Mouse (Mus musculus): ENCODE measurements around the gene Cbx3. TPM values are rescaled to one million over a fixed set of nuclear protein-coding genes. Genes with fewer than 3 reads are reported as not detected.
"Not testable (repeated sequence)": the region's sequence is repeated elsewhere in the genome, so short reads cannot be mapped to it uniquely, and the experiment has no call there.

Gene Cbx3
- polyA plus RNA-seq, 1 experiment from 2014 or later = 747 TPM

- no peak for DNase-seq (ENCODE audit: low spot score)
- Histone ChIP-seq H3K36me3 (replicated peaks) (peaks cover 89% of the 10 kb centered on the region), H3K27me3 (replicated peaks; ENCODE audit: low read depth, poor library complexity, severe bottlenecking) (no peaks in the 10 kb centered on the region), H3K9me3 (no peaks in the 10 kb centered on the region), H3K4me1 (no peaks in the 10 kb centered on the region), H3K27ac (replicated peaks) (no peak overlapping the region), H3K4me3 (no peak overlapping the region)
- WGBS = 93% methylated on average over 4 of the region's 4 CpGs
Observed at GRCm38 (mm10) chr6:51479136-51479731, 9.1 kb downstream of the Cbx3 start.

GRCm38 (mm10) chr6:51481548-51481947 is 11.4 kb downstream of the Cbx3 start:
- WGBS = 96% methylated on average over 8 of the region's 8 CpGs
- H3K4me1 ChIP-seq = no peaks in the 10 kb centered on the region
- H3K9me3 ChIP-seq = no peaks in the 10 kb centered on the region
- H3K4me3 ChIP-seq = no peak overlapping the region
- no peaks in the 10 kb centered on the region for H3K27me3 ChIP-seq (replicated peaks; ENCODE audit: low read depth, poor library complexity, severe bottlenecking)
- H3K36me3 ChIP-seq (replicated peaks) = peaks cover 72% of the 10 kb centered on the region
- no peak for DNase-seq (ENCODE audit: low spot score)
- no peak overlapping the region for H3K27ac ChIP-seq (replicated peaks)

- no peak for DNase-seq (ENCODE audit: low spot score)
- no peak overlapping the region for H3K27ac ChIP-seq (replicated peaks)
- H3K9me3 ChIP-seq = peaks cover 3% of the 10 kb centered on the region; the same call in 1 of the 2 replicates
- WGBS = 92% methylated on average over 3 of the region's 3 CpGs
- no peaks in the 10 kb centered on the region for H3K4me1 ChIP-seq
- H3K4me3 ChIP-seq = no peak overlapping the region
- H3K36me3 ChIP-seq (replicated peaks) = peaks cover 49% of the 10 kb centered on the region
- no peaks in the 10 kb centered on the region for H3K27me3 ChIP-seq (replicated peaks; ENCODE audit: low read depth, poor library complexity, severe bottlenecking)
Observed at GRCm38 (mm10) chr6:51483861-51484260, 13.7 kb downstream of the Cbx3 start.

- H3K4me3 ChIP-seq; H3K27me3 ChIP-seq (replicated peaks; ENCODE audit: low read depth, poor library complexity, severe bottlenecking); H3K9me3 ChIP-seq; DNase-seq (ENCODE audit: low spot score); H3K27ac ChIP-seq (replicated peaks); H3K4me1 ChIP-seq: not testable (repeated sequence)
- WGBS = 90% methylated on average over 8 of the region's 8 CpGs
- peaks cover 42% of the 10 kb centered on the region for H3K36me3 ChIP-seq (replicated peaks)
Observed at GRCm38 (mm10) chr6:51484556-51484955, 14.4 kb downstream of the Cbx3 start.

GRCm38 (mm10) chr6:51485646-51486045 is 15.5 kb downstream of the Cbx3 start:
- H3K4me1 ChIP-seq = peaks cover 5% of the 10 kb centered on the region; the same call in 1 of the 2 replicates
- 55% methylated on average over 2 of the region's 2 CpGs for WGBS

GRCm38 (mm10) chr6:51486076-51486710 is 16.0 kb downstream of the Cbx3 start:
- Histone ChIP-seq H3K4me1 (peaks cover 5% of the 10 kb centered on the region; the same call in 1 of the 2 replicates), H3K27ac (replicated peaks) (no peak overlapping the region), H3K36me3 (replicated peaks) (peaks cover 26% of the 10 kb centered on the region), H3K27me3 (replicated peaks; ENCODE audit: low read depth, poor library complexity, severe bottlenecking) (no peaks in the 10 kb centered on the region), H3K9me3 (peaks cover 3% of the 10 kb centered on the region; the same call in 1 of the 2 replicates), H3K4me3 (no peak overlapping the region)
- no peak for DNase-seq (ENCODE audit: low spot score)
- 77% methylated on average over 7 of the region's 7 CpGs for WGBS

More at GRCm38 (mm10) chr6:51485646-51486045, 15.5 kb downstream of the Cbx3 start:
- Histone ChIP-seq H3K27me3 (replicated peaks; ENCODE audit: low read depth, poor library complexity, severe bottlenecking) (no peaks in the 10 kb centered on the region), H3K9me3 (peaks cover 3% of the 10 kb centered on the region; the same call in 1 of the 2 replicates), H3K36me3 (replicated peaks) (peaks cover 31% of the 10 kb centered on the region), H3K27ac (replicated peaks) (no peak overlapping the region), H3K4me3 (no peak overlapping the region)
- no peak for DNase-seq (ENCODE audit: low spot score)

- no peaks in the 10 kb centered on the region for H3K27me3 ChIP-seq (replicated peaks; ENCODE audit: low read depth, poor library complexity, severe bottlenecking)
- peaks cover 20% of the 10 kb centered on the region for H3K36me3 ChIP-seq (replicated peaks)
- WGBS = 92% methylated on average over 5 of the region's 5 CpGs
- H3K9me3 ChIP-seq = peaks cover 3% of the 10 kb centered on the region; the same call in 1 of the 2 replicates
- H3K4me3 ChIP-seq = no peak overlapping the region
- DNase-seq (ENCODE audit: low spot score) = no peak
- no peak overlapping the region for H3K27ac ChIP-seq (replicated peaks)
- peaks cover 5% of the 10 kb centered on the region; the same call in 1 of the 2 replicates for H3K4me1 ChIP-seq
Observed at GRCm38 (mm10) chr6:51486731-51487130, 16.6 kb downstream of the Cbx3 start.

GRCm38 (mm10) chr6:51489787-51490186 is 19.6 kb downstream of the Cbx3 start:
- H3K4me3 ChIP-seq = no peak overlapping the region
- DNase-seq (ENCODE audit: low spot score) = peak; percentile 22
- H3K27ac ChIP-seq (replicated peaks) = 0 out of 2 replicates have a peak overlapping the region, but pooled peaks have one; percentile 25
- peaks cover 3% of the 10 kb centered on the region; the same call in 1 of the 2 replicates for H3K9me3 ChIP-seq
- peaks cover under 1% of the 10 kb centered on the region; the same call in 1 of the 2 replicates for H3K36me3 ChIP-seq (replicated peaks)
- peaks cover 5% of the 10 kb centered on the region; the same call in 1 of the 2 replicates for H3K4me1 ChIP-seq
- no peaks in the 10 kb centered on the region for H3K27me3 ChIP-seq (replicated peaks; ENCODE audit: low read depth, poor library complexity, severe bottlenecking)
- 60% methylated on average over 2 of the region's 2 CpGs for WGBS

GRCm38 (mm10) chr6:51497321-51498111 is 27.4 kb downstream of the Cbx3 start:
- no peak overlapping the region for H3K27ac ChIP-seq (replicated peaks)
- H3K36me3 ChIP-seq (replicated peaks) = no peaks in the 10 kb centered on the region
- no peak for DNase-seq (ENCODE audit: low spot score)
- H3K4me3 ChIP-seq = no peak overlapping the region
- no peaks in the 10 kb centered on the region for H3K27me3 ChIP-seq (replicated peaks; ENCODE audit: low read depth, poor library complexity, severe bottlenecking)
- H3K4me1 ChIP-seq = no peaks in the 10 kb centered on the region
- no peaks in the 10 kb centered on the region for H3K9me3 ChIP-seq
- WGBS = 80% methylated on average over 8 of the region's 8 CpGs

- Histone ChIP-seq H3K4me1 (peaks cover 11% of the 10 kb centered on the region), H3K9me3 (no peaks in the 10 kb centered on the region), H3K4me3 (no peak overlapping the region), H3K27ac (replicated peaks) (no peak overlapping the region), H3K36me3 (replicated peaks) (no peaks in the 10 kb centered on the region), H3K27me3 (replicated peaks; ENCODE audit: low read depth, poor library complexity, severe bottlenecking) (no peaks in the 10 kb centered on the region)
- 49% methylated on average over 1 of the region's 1 CpGs for WGBS
- DNase-seq (ENCODE audit: low spot score) = no peak
Observed at GRCm38 (mm10) chr6:51505671-51506070, 35.5 kb downstream of the Cbx3 start.

- no peak for DNase-seq (ENCODE audit: low spot score)
- WGBS = 68% methylated on average over 2 of the region's 2 CpGs
- Histone ChIP-seq H3K27ac (replicated peaks) (no peak overlapping the region), H3K9me3 (no peaks in the 10 kb centered on the region), H3K4me1 (peaks cover 11% of the 10 kb centered on the region), H3K36me3 (replicated peaks) (no peaks in the 10 kb centered on the region), H3K27me3 (replicated peaks; ENCODE audit: low read depth, poor library complexity, severe bottlenecking) (no peaks in the 10 kb centered on the region), H3K4me3 (no peak overlapping the region)
Observed at GRCm38 (mm10) chr6:51507556-51507955, 37.4 kb downstream of the Cbx3 start.

- Histone ChIP-seq H3K9me3 (no peaks in the 10 kb centered on the region), H3K4me1 (peaks cover 11% of the 10 kb centered on the region), H3K27ac (replicated peaks) (peak overlapping the region; percentile 32), H3K36me3 (replicated peaks) (no peaks in the 10 kb centered on the region), H3K4me3 (peak overlapping the region; percentile 47), H3K27me3 (replicated peaks; ENCODE audit: low read depth, poor library complexity, severe bottlenecking) (no peaks in the 10 kb centered on the region)
- DNase-seq (ENCODE audit: low spot score) = peak; percentile 81
- WGBS = 32% methylated on average over 18 of the region's 18 CpGs
Observed at GRCm38 (mm10) chr6:51508750-51509648, 38.8 kb downstream of the Cbx3 start.

Data from embryonic facial prominence, embryonic 10.5 days (tissue).